Mouse (Mus musculus): ENCODE data around the gene Card14. TPM values are rescaled to one million over a fixed set of nuclear protein-coding genes. Genes with fewer than 3 reads are reported as not detected.

Gene Card14
- polyA plus RNA-seq, 1 experiment from 2014 or later, result 0.35 TPM

DNA sequence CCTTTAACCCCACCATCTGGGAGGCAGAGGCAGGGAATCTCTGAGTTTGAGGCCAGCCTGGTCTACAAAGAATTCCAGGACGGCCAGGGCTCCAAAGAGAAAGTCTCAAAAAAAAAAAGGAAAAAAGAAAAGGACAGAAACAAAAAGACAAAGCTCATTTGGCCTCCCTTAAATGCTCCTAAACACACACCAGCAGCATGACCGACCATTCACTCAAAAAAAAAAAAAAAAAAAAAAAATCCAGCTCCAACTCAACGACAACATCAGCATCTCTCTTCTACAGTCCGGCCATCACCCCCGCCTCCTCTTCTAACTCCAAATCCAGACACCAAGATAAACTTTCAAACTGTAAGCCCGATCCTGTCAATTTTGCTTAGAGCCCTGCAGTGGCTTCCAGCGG lies 8.7 kb upstream of the Card14 start:
- Histone ChIP-seq H3K4me3 (ENCODE audit: low read length) (peak overlapping the region; percentile 98), H3K4me1 (ENCODE audit: control insufficient read depth, insufficient read depth, low read length) (peaks cover 19% of the 10 kb centered on the region), H3K36me3 (ENCODE audit: control insufficient read depth, insufficient read depth) (peaks cover 38% of the 10 kb centered on the region), H3K4me2 (ENCODE audit: low read depth, low read length) (peak overlapping the region; percentile 93), H3K9me3 (replicated peaks; ENCODE audit: control insufficient read depth, low read length) (no peaks in the 10 kb centered on the region), H3K27me3 (ENCODE audit: control insufficient read depth, insufficient read depth, low read length) (0 out of 2 replicates have a peak, but pooled peaks cover 2% of the 10 kb centered on the region), H3K27ac (ENCODE audit: low read length) (peak overlapping the region; percentile 84), H3K9ac (ENCODE audit: low read length) (peak overlapping the region; percentile 97)
- no peak for ATAC-seq (replicated peaks; ENCODE audit: extremely low read depth, insufficient read depth, low FRiP score)
- 11% methylated on average over 7 of the region's 7 CpGs for WGBS

DNA sequence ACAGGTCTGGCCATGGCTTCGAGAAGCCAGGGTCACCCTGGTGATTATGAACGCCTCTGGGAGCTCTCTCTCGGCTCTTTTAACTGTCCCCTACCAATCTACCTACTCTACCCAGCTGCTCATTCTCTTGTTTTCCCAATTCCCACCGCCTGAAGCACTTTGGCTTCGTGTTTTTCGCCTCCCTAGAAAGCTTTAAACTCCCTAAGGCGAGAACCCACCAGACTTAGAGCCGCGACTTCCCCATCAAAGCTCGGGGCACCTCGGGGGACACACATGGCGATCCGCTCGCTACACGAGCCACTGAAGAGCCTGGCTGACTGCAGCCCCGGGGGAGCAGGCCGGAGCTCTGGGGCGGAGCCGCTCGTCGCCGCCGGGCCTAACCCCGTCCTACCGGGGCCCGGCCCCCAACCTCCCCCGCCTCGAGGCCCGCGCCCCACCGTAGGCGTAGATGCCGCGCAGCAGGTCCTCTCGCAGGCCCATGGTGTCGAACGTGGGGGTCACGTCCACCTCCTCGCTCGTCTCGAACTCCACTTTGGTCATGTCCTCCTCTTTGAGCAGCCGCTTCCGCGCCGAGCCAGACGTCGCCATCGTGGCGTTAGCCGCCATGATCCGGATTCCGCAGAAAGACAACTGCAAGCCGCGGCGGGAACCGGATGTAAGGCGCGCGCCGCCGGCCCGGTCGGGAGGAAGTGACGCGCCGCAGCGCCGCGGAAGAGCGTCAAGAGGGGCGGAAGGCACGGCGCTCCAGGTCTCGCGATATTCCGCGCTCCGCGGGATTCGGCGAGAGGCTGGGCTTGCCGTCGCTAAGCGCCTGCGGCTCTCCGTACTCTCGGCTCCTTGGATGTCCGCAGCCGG lies 8.0 kb upstream of the Card14 start, which contains the start of gene Eif4a3:
Gene Eif4a3, minus strand, starts transcription at position 699 of the 855 bp plus-strand sequence.
- H3K4me3 ChIP-seq (ENCODE audit: low read length), result peak within 1 kb of the TSS; percentile 98

DNA sequence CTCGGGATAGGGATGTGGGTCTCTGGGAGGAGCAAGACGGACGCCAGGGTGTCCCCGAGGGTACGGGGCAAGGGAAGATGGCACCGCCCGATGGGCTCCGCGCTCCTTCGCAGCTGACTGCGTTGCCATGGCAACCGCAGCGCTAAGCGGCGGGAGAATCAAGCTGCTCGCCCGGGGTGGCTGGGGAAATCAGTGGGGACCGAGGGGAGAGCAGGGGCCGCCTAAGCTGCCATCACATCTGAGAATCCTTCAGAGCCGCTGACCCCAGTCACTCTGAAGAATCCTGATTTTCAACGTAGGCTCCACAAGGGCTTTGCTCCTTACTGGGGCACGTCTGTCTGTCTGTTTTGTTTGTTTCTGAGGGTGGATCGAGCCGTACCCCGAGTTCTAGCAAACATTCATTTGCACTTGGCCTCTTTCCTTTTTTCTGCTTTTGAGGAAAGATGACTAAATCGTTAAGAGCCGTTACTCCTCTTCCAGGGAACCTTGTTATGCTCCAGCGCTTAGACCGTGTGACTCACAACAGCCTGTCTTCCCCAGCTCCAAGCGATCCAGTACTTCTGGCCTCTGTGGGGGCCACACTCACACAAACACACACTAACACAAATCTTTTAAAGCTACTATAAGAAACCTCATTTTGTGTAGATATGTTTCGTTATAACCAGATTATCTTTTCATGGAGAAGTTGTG lies 7.2 kb upstream of the Card14 start:
- peak overlapping the region; percentile 88 for H3K9ac ChIP-seq (ENCODE audit: low read length)
- peak overlapping the region; percentile 84 for H3K27ac ChIP-seq (ENCODE audit: low read length)
- WGBS, result 1% methylated on average over 31 of the region's 31 CpGs
- 0 out of 2 replicates have a peak, but pooled peaks cover 2% of the 10 kb centered on the region for H3K27me3 ChIP-seq (ENCODE audit: control insufficient read depth, insufficient read depth, low read length)
- H3K4me3 ChIP-seq (ENCODE audit: low read length), result peak overlapping the region; percentile 98
- peaks cover 19% of the 10 kb centered on the region for H3K4me1 ChIP-seq (ENCODE audit: control insufficient read depth, insufficient read depth, low read length)
- ATAC-seq (replicated peaks; ENCODE audit: extremely low read depth, insufficient read depth, low FRiP score), result no peak
- H3K4me2 ChIP-seq (ENCODE audit: low read depth, low read length), result peak overlapping the region; percentile 95
- peaks cover 23% of the 10 kb centered on the region for H3K36me3 ChIP-seq (ENCODE audit: control insufficient read depth, insufficient read depth)
- H3K9me3 ChIP-seq (replicated peaks; ENCODE audit: control insufficient read depth, low read length), result no peaks in the 10 kb centered on the region

More for the DNA sequence above, 8.0 kb upstream of the Card14 start, which contains the start of gene Eif4a3:
- ATAC-seq (replicated peaks; ENCODE audit: extremely low read depth, insufficient read depth, low FRiP score), result peak; percentile 94
- peak within 1 kb of the TSS; percentile 84 for H3K27ac ChIP-seq (ENCODE audit: low read length)
- H3K36me3 ChIP-seq (ENCODE audit: control insufficient read depth, insufficient read depth), result peaks cover 31% of the 10 kb centered on the region
- peaks cover 19% of the 10 kb centered on the region for H3K4me1 ChIP-seq (ENCODE audit: control insufficient read depth, insufficient read depth, low read length)
- H3K27me3 ChIP-seq (ENCODE audit: control insufficient read depth, insufficient read depth, low read length), result 0 out of 2 replicates have a peak, but pooled peaks cover 2% of the 10 kb centered on the region
- H3K4me2 ChIP-seq (ENCODE audit: low read depth, low read length), result peak within 1 kb of the TSS; percentile 95
- WGBS, result under 1% methylated on average over 89 of the region's 89 CpGs
- peak within 1 kb of the TSS; percentile 97 for H3K9ac ChIP-seq (ENCODE audit: low read length)
- H3K9me3 ChIP-seq (replicated peaks; ENCODE audit: control insufficient read depth, low read length), result no peaks in the 10 kb centered on the region

DNA sequence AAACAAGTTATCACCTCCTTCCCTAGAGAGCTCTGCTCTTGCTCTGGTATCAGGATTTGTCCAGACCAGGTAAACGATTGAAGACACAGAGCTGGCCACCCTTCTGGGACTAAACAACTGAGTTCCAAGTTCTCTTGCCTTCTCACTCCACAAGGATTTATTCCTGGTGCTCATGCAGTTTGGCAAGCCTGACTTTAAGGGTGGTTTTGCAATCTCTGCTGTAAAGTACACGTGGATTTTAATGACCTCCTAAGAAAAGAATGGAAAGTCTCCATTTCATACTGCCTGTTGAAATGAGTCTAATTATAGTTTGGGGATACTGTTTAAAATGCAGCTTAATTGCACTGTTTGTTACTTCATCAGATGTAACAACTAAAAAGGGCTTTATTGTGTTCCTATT lies 6.6 kb upstream of the Card14 start:
- Histone ChIP-seq H3K4me3 (ENCODE audit: low read length) (no peak overlapping the region; the same call in 1 of the 2 replicates), H3K27ac (ENCODE audit: low read length) (no peak overlapping the region), H3K27me3 (ENCODE audit: control insufficient read depth, insufficient read depth, low read length) (0 out of 2 replicates have a peak, but pooled peaks cover 2% of the 10 kb centered on the region), H3K9me3 (replicated peaks; ENCODE audit: control insufficient read depth, low read length) (no peaks in the 10 kb centered on the region), H3K36me3 (ENCODE audit: control insufficient read depth, insufficient read depth) (peaks cover 17% of the 10 kb centered on the region), H3K4me2 (ENCODE audit: low read depth, low read length) (peak overlapping the region; percentile 95; the same call in 1 of the 2 replicates), H3K4me1 (ENCODE audit: control insufficient read depth, insufficient read depth, low read length) (peaks cover 19% of the 10 kb centered on the region), H3K9ac (ENCODE audit: low read length) (no peak overlapping the region)
- WGBS, result 19% methylated on average over 2 of the region's 2 CpGs
- no peak for ATAC-seq (replicated peaks; ENCODE audit: extremely low read depth, insufficient read depth, low FRiP score)

DNA sequence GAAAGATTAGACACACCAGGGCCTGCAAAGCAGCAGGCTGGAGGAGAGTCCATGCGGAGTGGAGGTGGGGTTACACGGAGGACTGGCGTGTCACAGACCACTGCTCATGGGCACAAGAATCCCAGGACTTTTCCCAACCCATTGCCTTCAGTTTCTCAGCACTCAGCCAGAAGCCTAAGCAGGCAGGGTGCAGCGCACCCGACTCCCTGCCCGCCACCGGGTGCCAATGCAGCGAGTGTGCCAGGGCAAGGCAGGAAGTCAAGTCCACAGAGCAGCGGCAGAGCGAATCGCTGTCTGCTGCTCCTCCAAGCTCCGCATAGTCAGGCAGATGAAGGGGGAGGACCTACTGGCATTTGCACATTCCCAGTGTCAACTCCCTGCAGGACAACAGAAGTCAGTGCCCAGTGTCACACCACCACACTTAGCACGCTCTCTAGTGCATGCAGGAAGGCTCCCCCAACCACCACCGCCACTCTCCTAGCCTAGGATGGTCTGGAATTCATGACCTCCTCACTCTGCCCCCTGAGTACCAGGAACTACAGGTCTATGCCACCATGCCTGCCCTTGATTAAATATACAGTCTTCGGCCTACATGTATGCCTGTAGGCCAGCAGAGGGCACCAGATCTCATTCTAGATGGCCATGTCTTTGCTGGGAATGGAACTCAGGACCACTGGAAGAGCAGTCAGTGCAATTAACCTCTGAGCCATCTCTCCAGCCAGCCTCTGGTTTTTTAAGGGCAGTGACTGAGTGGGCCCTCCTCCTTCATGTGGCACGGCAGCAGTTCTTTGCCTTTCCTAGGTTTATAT lies 2.5 kb upstream of the Card14 start:
- Histone ChIP-seq H3K4me2 (ENCODE audit: low read depth, low read length) (no peak overlapping the region), H3K9ac (ENCODE audit: low read length) (no peak overlapping the region), H3K9me3 (replicated peaks; ENCODE audit: control insufficient read depth, low read length) (no peaks in the 10 kb centered on the region), H3K36me3 (ENCODE audit: control insufficient read depth, insufficient read depth) (no peaks in the 10 kb centered on the region), H3K27me3 (ENCODE audit: control insufficient read depth, insufficient read depth, low read length) (0 out of 2 replicates have a peak, but pooled peaks cover 2% of the 10 kb centered on the region), H3K4me1 (ENCODE audit: control insufficient read depth, insufficient read depth, low read length) (peaks cover 17% of the 10 kb centered on the region), H3K27ac (ENCODE audit: low read length) (no peak overlapping the region), H3K4me3 (ENCODE audit: low read length) (no peak overlapping the region)
- no peak for ATAC-seq (replicated peaks; ENCODE audit: extremely low read depth, insufficient read depth, low FRiP score)
- 43% methylated on average over 16 of the region's 16 CpGs for WGBS

DNA sequence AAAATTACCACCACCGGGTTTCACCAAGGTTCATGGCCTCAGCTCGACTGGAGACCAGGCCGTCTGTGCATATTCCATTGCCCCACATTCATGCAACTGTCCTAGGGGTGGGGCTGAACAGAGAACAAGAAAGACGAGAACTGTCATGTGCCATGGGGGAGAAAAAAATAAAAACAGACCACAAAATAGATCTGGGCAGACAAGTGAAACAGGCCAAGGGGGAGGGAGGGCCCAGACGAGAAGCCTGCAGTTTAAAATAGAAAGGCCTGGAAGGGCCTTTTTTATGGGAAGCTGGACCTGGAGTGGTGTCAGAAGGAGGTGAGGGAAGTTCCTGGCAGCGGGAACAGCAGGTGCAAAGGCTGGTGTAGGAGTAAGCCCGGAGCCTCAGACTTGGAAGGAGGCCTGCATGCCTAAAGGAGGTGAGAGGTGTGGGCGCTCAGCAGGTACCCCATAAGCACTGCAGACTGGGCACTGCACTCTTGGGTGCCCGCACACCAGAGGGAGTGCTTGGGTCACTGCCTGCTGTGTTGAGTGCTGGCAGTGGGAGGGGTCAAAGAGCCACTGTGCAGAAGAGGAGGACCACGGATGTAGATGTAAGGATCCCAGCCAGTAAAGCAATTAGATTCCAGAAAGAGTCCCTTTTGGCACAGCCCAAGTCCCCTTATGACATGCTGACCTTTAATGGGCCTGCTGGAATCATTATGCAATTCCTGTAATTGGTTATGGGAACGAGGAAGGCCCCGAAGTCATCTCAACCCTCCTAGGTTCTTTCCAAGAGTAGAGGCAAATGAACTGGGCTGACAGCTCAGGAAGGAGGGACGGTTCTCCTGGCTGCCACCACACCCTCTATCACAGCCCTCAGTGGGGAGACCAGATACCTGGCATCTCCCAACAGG lies 558 bp upstream of the Card14 start:
- no peak overlapping the region for H3K4me3 ChIP-seq (ENCODE audit: low read length)
- no peaks in the 10 kb centered on the region for H3K36me3 ChIP-seq (ENCODE audit: control insufficient read depth, insufficient read depth)
- ATAC-seq (replicated peaks; ENCODE audit: extremely low read depth, insufficient read depth, low FRiP score), result peak; percentile 55
- peak overlapping the region; percentile 46; the same call in 1 of the 2 replicates for H3K9ac ChIP-seq (ENCODE audit: low read length)
- peak overlapping the region; percentile 26 for H3K4me2 ChIP-seq (ENCODE audit: low read depth, low read length)
- WGBS, result 44% methylated on average over 13 of the region's 13 CpGs
- H3K27me3 ChIP-seq (ENCODE audit: control insufficient read depth, insufficient read depth, low read length), result peaks cover 5% of the 10 kb centered on the region; the same call in 1 of the 2 replicates
- H3K4me1 ChIP-seq (ENCODE audit: control insufficient read depth, insufficient read depth, low read length), result peaks cover 14% of the 10 kb centered on the region
- no peaks in the 10 kb centered on the region for H3K9me3 ChIP-seq (replicated peaks; ENCODE audit: control insufficient read depth, low read length)
- H3K27ac ChIP-seq (ENCODE audit: low read length), result peak overlapping the region; percentile 83

DNA sequence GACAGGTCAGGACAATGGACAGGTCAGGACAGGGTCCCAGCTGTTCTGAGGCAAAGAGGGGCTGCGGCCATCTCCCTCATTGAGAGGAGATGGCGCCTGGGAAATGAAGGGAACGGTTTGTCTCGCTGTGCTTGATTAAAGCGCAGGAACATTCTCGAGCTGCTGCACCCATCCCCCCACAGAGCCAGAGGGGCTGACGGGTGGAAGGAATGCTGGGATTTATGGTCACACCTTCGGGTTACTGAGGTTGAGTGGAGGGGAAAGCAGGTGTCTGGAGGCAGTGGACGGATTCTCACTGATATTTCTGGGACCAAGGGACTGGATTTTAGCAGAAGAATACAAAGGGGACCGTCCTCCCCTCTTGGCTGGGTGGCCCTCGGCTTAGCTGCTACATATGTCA lies 348 bp downstream of the Card14 start:
- Histone ChIP-seq H3K9me3 (replicated peaks; ENCODE audit: control insufficient read depth, low read length) (no peaks in the 10 kb centered on the region), H3K27ac (ENCODE audit: low read length) (no peak overlapping the region), H3K4me3 (ENCODE audit: low read length) (no peak overlapping the region), H3K36me3 (ENCODE audit: control insufficient read depth, insufficient read depth) (no peaks in the 10 kb centered on the region), H3K4me1 (ENCODE audit: control insufficient read depth, insufficient read depth, low read length) (peaks cover 14% of the 10 kb centered on the region), H3K27me3 (ENCODE audit: control insufficient read depth, insufficient read depth, low read length) (peaks cover 3% of the 10 kb centered on the region; the same call in 1 of the 2 replicates), H3K9ac (ENCODE audit: low read length) (peak overlapping the region; percentile 38; the same call in 1 of the 2 replicates), H3K4me2 (ENCODE audit: low read depth, low read length) (no peak overlapping the region)
- ATAC-seq (replicated peaks; ENCODE audit: extremely low read depth, insufficient read depth, low FRiP score), result no peak
- 22% methylated on average over 11 of the region's 11 CpGs for WGBS

DNA sequence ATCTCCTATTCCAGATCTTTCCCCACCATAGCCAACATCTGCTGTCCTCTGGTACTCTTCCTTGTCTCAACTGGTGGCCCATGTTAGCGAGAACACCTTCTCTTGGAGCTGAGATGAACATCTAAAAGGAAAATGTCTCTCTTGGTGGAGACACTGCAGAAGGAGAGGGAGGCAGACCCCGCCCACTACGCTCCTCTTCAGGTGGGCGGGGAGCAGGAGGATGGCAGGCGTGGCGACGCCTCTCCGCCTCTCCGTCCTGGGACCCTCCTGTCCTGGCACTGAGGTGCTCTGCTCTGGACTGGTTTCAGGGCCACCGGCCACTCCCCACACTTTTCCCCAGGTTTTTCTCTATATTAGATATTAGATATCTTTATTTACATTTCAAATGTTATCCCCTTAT lies 3.1 kb downstream of the Card14 start:
- H3K9me3 ChIP-seq (replicated peaks; ENCODE audit: control insufficient read depth, low read length), result no peaks in the 10 kb centered on the region
- 20% methylated on average over 10 of the region's 10 CpGs for WGBS
- no peak overlapping the region for H3K9ac ChIP-seq (ENCODE audit: low read length)
- H3K36me3 ChIP-seq (ENCODE audit: control insufficient read depth, insufficient read depth), result no peaks in the 10 kb centered on the region
- H3K4me2 ChIP-seq (ENCODE audit: low read depth, low read length), result no peak overlapping the region
- H3K27ac ChIP-seq (ENCODE audit: low read length), result no peak overlapping the region
- H3K27me3 ChIP-seq (ENCODE audit: control insufficient read depth, insufficient read depth, low read length), result peaks cover 3% of the 10 kb centered on the region; the same call in 1 of the 2 replicates
- no peak overlapping the region for H3K4me3 ChIP-seq (ENCODE audit: low read length)
- H3K4me1 ChIP-seq (ENCODE audit: control insufficient read depth, insufficient read depth, low read length), result peaks cover 14% of the 10 kb centered on the region
- no peak for ATAC-seq (replicated peaks; ENCODE audit: extremely low read depth, insufficient read depth, low FRiP score)
